Comparison of ENCODE assay signal across 22 mouse cellular contexts in genomic region chr10:66825737-66826136, GRCm38 (mm10).
A peak's percentile ranks its signal among the peaks of the same experiment; 100 is the strongest.
DNase-seq lines count a peak whose midpoint lies in the region; ATAC-seq and TF ChIP-seq lines count a peak whose summit lies in the region.
"Had no signal": no experiment of that assay in that cellular context is flagged by ENCODE, and none has a peak within 500 bp of the region (broad histone marks: within the 10 kb centered on the region; RNA-seq: fewer than 3 reads in every experiment).

No protein-coding gene starts in this region.

- DNase-seq in heart, adult 11 months: peak; percentile 73
- no peak for DNase-seq in heart, embryonic 10.5 days (ENCODE audit: low spot score)
- DNase-seq in kidney, adult 2 months: no peak
- no peak for DNase-seq in Patski (ENCODE audit: low read depth, low spot score)
- no peak for DNase-seq in retina, embryonic 14.5 days (ENCODE audit: low spot score)
- DNase-seq in neural tube, embryonic 10.5 days (ENCODE audit: extremely low spot score, low spot score): no peak
- DNase-seq: adrenal gland, adult 2 months; adrenal gland, adult 8-10 months; adrenal gland, postnatal 10 days; adrenal gland, postnatal 14 days; adrenal gland, postnatal 25 days; adrenal gland, postnatal 36 days; B cell, adult 2 months; cerebellum, adult 11 months; cerebellum, adult 11-12 months; cerebellum, adult 18-20 months had no signal

- peak; percentile 20; the same call in 1 of the 2 replicates for ATAC-seq in kidney, embryonic 14.5 days (ENCODE audit: low FRiP score, low TSS enrichment)
- peak; percentile 62 for ATAC-seq in Patski
- ATAC-seq: activated CD4-positive, CD25-positive, alpha-beta regulatory T cell, adult 4 months; CD4-positive, CD25-positive, alpha-beta regulatory T cell, adult 4 months had no signal

- H3K4me1 ChIP-seq in heart, embryonic 10.5 days: no peaks in the 10 kb centered on the region
- H3K4me1 ChIP-seq in kidney, embryonic 14.5 days (ENCODE audit: control insufficient read depth, insufficient read depth, low read length): 0 out of 2 replicates have a peak, but pooled peaks cover 5% of the 10 kb centered on the region
- no peaks in the 10 kb centered on the region for H3K4me1 ChIP-seq in kidney, adult 2 months (ENCODE audit: control insufficient read depth, insufficient read depth, low read length)

- no peaks in the 10 kb centered on the region for H3K36me3 ChIP-seq in heart, embryonic 10.5 days
- no peaks in the 10 kb centered on the region for H3K36me3 ChIP-seq in kidney, embryonic 14.5 days (ENCODE audit: control insufficient read depth, insufficient read depth, low read length)
- H3K36me3 ChIP-seq in kidney, adult 2 months (ENCODE audit: control insufficient read depth, insufficient read depth, low read length): no peaks in the 10 kb centered on the region
- H3K36me3 ChIP-seq in myocyte (ENCODE audit: control insufficient read depth, insufficient read depth): no peaks in the 10 kb centered on the region
- H3K36me3 ChIP-seq: G1E had no signal

- POLR2A ChIA-PET in Patski (lab: Charles Lee): no interaction called here

- WGBS in heart, embryonic 10.5 days: 72% methylated on average over 3 of the region's 3 CpGs
- WGBS in kidney, embryonic 14.5 days: 69% methylated on average over 3 of the region's 3 CpGs
- WGBS in kidney, adult 2 months: 80% methylated on average over 3 of the region's 3 CpGs

- H3K27ac ChIP-seq in heart, embryonic 10.5 days: no peak overlapping the region
- H3K27ac ChIP-seq in kidney, embryonic 14.5 days (ENCODE audit: low read depth, low read length): no peak overlapping the region
- no peak overlapping the region for H3K27ac ChIP-seq in kidney, adult 2 months (ENCODE audit: insufficient read depth, low read depth, low read length)

- no peak overlapping the region for H3ac ChIP-seq in myocyte (ENCODE audit: control insufficient read depth, insufficient read length)

- in situ Hi-C loops in Patski (cut with MboI; ENCODE audit: low pct_unique_long_range_greater_than_20kb): no loop called here

- no peak overlapping the region for H3K4me2 ChIP-seq in kidney, embryonic 14.5 days (replicated peaks; ENCODE audit: low read depth, low read length)
- H3K4me2 ChIP-seq in myocyte (ENCODE audit: low read depth): peak overlapping the region; percentile 65

- TF ChIP-seq CTCF in kidney, adult 2 months (conservative IDR thresholded peaks at IDR 0.05; ENCODE audit: insufficient read depth, insufficient read length, low read depth, low read length): no peak
- TF ChIP-seq CTCF in Patski (IDR thresholded peaks at IDR 0.05): no peak

- H3K4me3 ChIP-seq in heart, embryonic 10.5 days: no peak overlapping the region
- no peak overlapping the region for H3K4me3 ChIP-seq in kidney, embryonic 14.5 days (ENCODE audit: low read length)
- H3K4me3 ChIP-seq in kidney, adult 2 months (ENCODE audit: insufficient read depth, low read depth, low read length): no peak overlapping the region
- no peak overlapping the region for H3K4me3 ChIP-seq in myocyte

- H3K27me3 ChIP-seq in heart, embryonic 10.5 days (ENCODE audit: insufficient read depth, poor library complexity, severe bottlenecking): no peaks in the 10 kb centered on the region
- H3K27me3 ChIP-seq in kidney, embryonic 14.5 days (ENCODE audit: control insufficient read depth, insufficient read depth, low read length): no peaks in the 10 kb centered on the region
- no peaks in the 10 kb centered on the region for H3K27me3 ChIP-seq in kidney, adult 2 months (replicated peaks; ENCODE audit: control insufficient read depth, insufficient read depth, low read length)
- H3K27me3 ChIP-seq in Patski (peaks cover 6% of the 10 kb centered on the region), myocyte (ENCODE audit: control insufficient read depth, insufficient read depth, insufficient read length) (no peaks in the 10 kb centered on the region)
- H3K27me3 ChIP-seq: CH12.LX had no signal

- no peaks in the 10 kb centered on the region for H3K79me2 ChIP-seq in myocyte (ENCODE audit: control insufficient read depth, insufficient read depth)

- H3K9me3 ChIP-seq in heart, embryonic 10.5 days: no peaks in the 10 kb centered on the region
- peaks cover 2% of the 10 kb centered on the region; the same call in 1 of the 2 replicates for H3K9me3 ChIP-seq in kidney, embryonic 14.5 days (ENCODE audit: control insufficient read depth, low read length)
- H3K9me3 ChIP-seq: G1E had no signal

- H3K9ac ChIP-seq in kidney, embryonic 14.5 days (ENCODE audit: low read depth, low read length): no peak overlapping the region

- CTCF ChIA-PET in Patski (lab: Charles Lee): interaction anchor here (1.4 to 2.0 kb wide), 2 partner anchors 13 to 15 kb away, joined by 3 to 4 read pairs; no protein-coding TSS in a partner anchor

- no peak for TF ChIP-seq POLR2A in kidney, adult 2 months (IDR thresholded peaks at IDR 0.05; ENCODE audit: low read depth, low read length)
- no peak for TF ChIP-seq POLR2A in myocyte (IDR thresholded peaks at IDR 0.05; ENCODE audit: insufficient read length, low read depth)

TF ChIP-seq in myocyte, 11 proteins besides CTCF, POLR2A, EP300 and RAD21:
- no peak for TF ChIP-seq POLR2AphosphoS2 (IDR thresholded peaks at IDR 0.05; ENCODE audit: insufficient read length, low read depth)
- TF ChIP-seq TCF12 (IDR thresholded peaks at IDR 0.05; ENCODE audit: insufficient read depth, poor library complexity, severe bottlenecking): no peak
- TF ChIP-seq SRF (IDR thresholded peaks at IDR 0.05; ENCODE audit: control insufficient read depth, insufficient read length, low read depth): no peak
- no peak for TF ChIP-seq CEBPB (IDR thresholded peaks at IDR 0.05; ENCODE audit: insufficient read depth, poor library complexity, severe bottlenecking)
- no peak for TF ChIP-seq MYOG (IDR thresholded peaks at IDR 0.05; ENCODE audit: control insufficient read depth in 1 of 3, insufficient read depth in 1 of 3, insufficient read length in 2 of 3, low read depth in 2 of 3)
- TF ChIP-seq REST (IDR thresholded peaks at IDR 0.05; ENCODE audit: insufficient read depth, insufficient read length): no peak
- TF ChIP-seq TCF3 (IDR thresholded peaks at IDR 0.05; ENCODE audit: insufficient read length, low read depth): no peak
- TF ChIP-seq MAX (IDR thresholded peaks at IDR 0.05; ENCODE audit: low read depth): no peak
- TF ChIP-seq USF1 (IDR thresholded peaks at IDR 0.05; ENCODE audit: low read depth): no peak
- no peak for TF ChIP-seq E2F4 (IDR thresholded peaks at IDR 0.05; ENCODE audit: insufficient read depth)
- TF ChIP-seq MYOD1 (IDR thresholded peaks at IDR 0.05; ENCODE audit: control insufficient read depth in 1 of 3, insufficient read length in 2 of 3, low read depth in 2 of 3): no peak
